Mouse (Mus musculus) CH12.LX (cell line): Measurements from ENCODE around the gene Tk1.

Source experiments
- CTCF ChIP-seq, 2 experiments: IDR thresholded peaks in 1 of 2; conservative IDR thresholded peaks in 1 of 2; 2 replicates each; pipeline ENCODE4 v1.5.1; 2011 to 2012; ENCODE audit warnings: low read depth in 2 of 2, low read length in 2 of 2, improper control_type of control experiment in 1 of 2, inconsistent platforms in 1 of 2, mild to moderate bottlenecking in 1 of 2, moderate library complexity in 1 of 2
- HCFC1 ChIP-seq: IDR thresholded peaks from 2 replicates; pipeline ENCODE4 v1.6.1; 2012; ENCODE audit warnings: low read depth, mild to moderate bottlenecking, inconsistent platforms, low read length, improper control_type of control experiment
- IRF4 ChIP-seq: IDR thresholded peaks from 2 replicates; pipeline ENCODE4 v1.6.1; 2014; ENCODE audit warnings: low read depth, mild to moderate bottlenecking, inconsistent platforms, low read length, improper control_type of control experiment
- MAX ChIP-seq: IDR thresholded peaks from 2 replicates; pipeline ENCODE4 v1.6.1; 2011; ENCODE audit warnings: low read length, improper control_type of control experiment
- NRF1 ChIP-seq: IDR thresholded peaks from 2 replicates; pipeline ENCODE4 v1.6.1; 2014; ENCODE audit warnings: low read depth, mild to moderate bottlenecking, inconsistent platforms, low read length, improper control_type of control experiment, moderate library complexity
- POLR2A ChIP-seq: IDR thresholded peaks from 2 replicates; pipeline ENCODE4 v1.6.1; 2011; ENCODE audit warnings: low read depth, mild to moderate bottlenecking, improper control_type of control experiment, low read length
- RAD21 ChIP-seq: IDR thresholded peaks from 2 replicates; pipeline ENCODE4 v1.6.1; 2011; ENCODE audit warnings: low read depth, mild to moderate bottlenecking, low read length, improper control_type of control experiment, moderate library complexity
- TBP ChIP-seq: conservative IDR thresholded peaks from 2 replicates; pipeline ENCODE4 v1.6.1; 2011; ENCODE audit warnings: low read depth, low read length, improper control_type of control experiment
- USF1 ChIP-seq: IDR thresholded peaks from 2 replicates; pipeline ENCODE4 v1.6.1; 2014; ENCODE audit warnings: low read depth, mild to moderate bottlenecking, inconsistent platforms, low read length, improper control_type of control experiment
- USF2 ChIP-seq: conservative IDR thresholded peaks from 2 replicates; pipeline ENCODE4 v1.6.1; 2011; ENCODE audit warnings: low read depth, low read length, improper control_type of control experiment
- ZC3H11A ChIP-seq: IDR thresholded peaks from 2 replicates; pipeline ENCODE4 v1.6.1; 2012; ENCODE audit warnings: low read depth, mild to moderate bottlenecking, inconsistent platforms, low read length, improper control_type of control experiment

GRCm38 (mm10) chr11:117826164-117826563, 272 bp upstream of the Tk1 start:
- TF ChIP-seq CTCF (conservative IDR thresholded peaks at IDR 0.05 in 1 of 2, IDR thresholded peaks at IDR 0.05 in 1 of 2; ENCODE audit: low read depth in 2 of 2, low read length in 2 of 2) (no peak; a peak in 1 of 4 replicates), POLR2A (no peak), ZC3H11A (no peak), NRF1 (peak; percentile 63), IRF4 (no peak), USF1 (no peak), USF2 (no peak), HCFC1 (no peak), TBP (no peak), MAX (0 out of 2 replicates have a peak, but pooled peaks have one; percentile 14), RAD21 (no peak)
